Mouse (Mus musculus) neural tube, embryonic 12.5 days (tissue): ENCODE data around the gene Plxnd1. TPM values are rescaled to one million over a fixed set of nuclear protein-coding genes. Genes with fewer than 3 reads are reported as not detected.

ENCODE experiments used
- ATAC-seq: fragments of 200-750 bp; cut with Nextera tagmentation; 2 replicates; pipeline ENCODE4 v1.8.0; 2017; ENCODE audit warnings: low read depth, mild to moderate bottlenecking, moderate TSS enrichment, moderate library complexity; ENCODE audit not compliant: low FRiP score
- H3K27ac ChIP-seq: fragments of 300-500 bp; sonication (generic); 2 replicates; pipeline ENCODE4 v1.5.1; 2016
- H3K27me3 ChIP-seq: fragments of 300-500 bp; sonication (generic); replicated peaks from 2 replicates; pipeline ENCODE4 v1.6.1; 2016; ENCODE audit warnings: mild to moderate bottlenecking
- H3K36me3 ChIP-seq: fragments of 300-500 bp; sonication (generic); 2 replicates; pipeline ENCODE4 v1.6.1; 2016; ENCODE audit warnings: mild to moderate bottlenecking
- H3K4me1 ChIP-seq: fragments of 300-500 bp; sonication (generic); 2 replicates; pipeline ENCODE4 v1.6.1; 2016
- H3K4me2 ChIP-seq: fragments of 300-500 bp; sonication (generic); replicated peaks from 2 replicates; pipeline ENCODE4 v1.6.1; 2016; ENCODE audit warnings: mild to moderate bottlenecking
- H3K4me3 ChIP-seq: fragments of 300-500 bp; sonication (generic); 2 replicates; pipeline ENCODE4 v1.5.1; 2016
- H3K9ac ChIP-seq: fragments of 300-500 bp; sonication (generic); 2 replicates; pipeline ENCODE4 v1.6.1; 2016; ENCODE audit warnings: mild to moderate bottlenecking
- H3K9me3 ChIP-seq: fragments of 300-500 bp; sonication (generic); 2 replicates; pipeline ENCODE4 v1.6.1; 2016; ENCODE audit warnings: mild to moderate bottlenecking
- WGBS: fragments of 180-500 bp; shearing (Covaris S2); methylation state at CpG from one replicate; pipeline ENCODE4 v1.1.7; 2016; 5-methylcytosine and 5-hydroxymethylcytosine counted together
- polyA plus RNA-seq: library from polyadenylated mRNA; unstranded; fragments of >200 nt; fragmentation: Nextera tagmentation; extraction: Ambion mirVana; gene quantifications from 2 replicates; pipeline ENCODE4 v1.2.1, GENCODE M21; 2016

Plxnd1 gene
- polyA plus RNA-seq, 1 experiment from 2014 or later: 28.0 TPM

GRCm38 (mm10) chr6:115962439-115963085 lies 32.2 kb downstream of the Plxnd1 start:
- Histone ChIP-seq H3K27me3 (no peaks in the 10 kb centered on the region), H3K36me3 (no peaks in the 10 kb centered on the region), H3K27ac (no peak overlapping the region), H3K4me2 (no peak overlapping the region), H3K4me3 (no peak overlapping the region), H3K9ac (no peak overlapping the region), H3K4me1 (peaks cover 6% of the 10 kb centered on the region), H3K9me3 (no peaks in the 10 kb centered on the region)
- 42% methylated on average over 23 of the region's 23 CpGs for WGBS
- 0 out of 2 replicates have a peak, but pooled peaks have one; percentile 18 for ATAC-seq

GRCm38 (mm10) chr6:115961743-115962142 lies 33.1 kb downstream of the Plxnd1 start:
- no peaks in the 10 kb centered on the region for H3K36me3 ChIP-seq

GRCm38 (mm10) chr6:115960322-115960721 lies 34.5 kb downstream of the Plxnd1 start:
- no peak for ATAC-seq
- WGBS: 94% methylated on average over 19 of the region's 19 CpGs
- Histone ChIP-seq H3K36me3 (no peaks in the 10 kb centered on the region), H3K27me3 (no peaks in the 10 kb centered on the region), H3K9me3 (no peaks in the 10 kb centered on the region), H3K4me3 (no peak overlapping the region), H3K4me2 (no peak overlapping the region), H3K27ac (no peak overlapping the region), H3K9ac (no peak overlapping the region), H3K4me1 (peaks cover 16% of the 10 kb centered on the region)

More at GRCm38 (mm10) chr6:115961743-115962142, 33.1 kb downstream of the Plxnd1 start:
- no peak for ATAC-seq
- Histone ChIP-seq H3K4me1 (peaks cover 15% of the 10 kb centered on the region), H3K9me3 (no peaks in the 10 kb centered on the region), H3K9ac (no peak overlapping the region), H3K4me2 (no peak overlapping the region), H3K27me3 (no peaks in the 10 kb centered on the region), H3K4me3 (no peak overlapping the region), H3K27ac (no peak overlapping the region)
- 82% methylated on average over 3 of the region's 3 CpGs for WGBS

GRCm38 (mm10) chr6:115959151-115959691 lies 35.6 kb downstream of the Plxnd1 start:
- peaks cover 16% of the 10 kb centered on the region for H3K4me1 ChIP-seq
- H3K4me2 ChIP-seq: no peak overlapping the region
- H3K27me3 ChIP-seq: no peaks in the 10 kb centered on the region
- WGBS: 86% methylated on average over 7 of the region's 7 CpGs
- H3K36me3 ChIP-seq: no peaks in the 10 kb centered on the region
- H3K4me3 ChIP-seq: no peak overlapping the region
- no peak overlapping the region for H3K27ac ChIP-seq
- H3K9me3 ChIP-seq: no peaks in the 10 kb centered on the region
- no peak overlapping the region for H3K9ac ChIP-seq
- ATAC-seq: no peak

DNA sequence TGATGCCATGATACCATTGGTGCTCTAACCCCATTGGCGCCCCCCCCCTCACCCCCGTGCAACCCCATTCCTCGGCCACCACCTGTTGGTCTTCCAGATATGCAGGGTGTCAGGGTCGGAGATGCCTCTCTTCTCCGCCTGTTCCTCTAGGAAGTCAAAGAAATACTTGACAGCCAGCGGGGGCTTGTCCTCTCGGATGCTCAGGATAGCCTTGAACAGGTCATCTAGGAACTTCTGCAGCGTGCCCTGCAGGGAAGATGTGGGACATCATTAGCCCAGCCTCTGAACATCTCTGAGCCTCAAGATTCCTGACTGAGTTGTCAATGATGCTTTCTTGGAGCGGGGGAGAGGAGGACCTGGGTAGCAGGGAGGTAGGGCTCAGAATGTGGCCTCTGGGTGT lies 36.4 kb downstream of the Plxnd1 start:
- H3K4me1 ChIP-seq: peaks cover 16% of the 10 kb centered on the region
- H3K27ac ChIP-seq: no peak overlapping the region
- H3K9me3 ChIP-seq: no peaks in the 10 kb centered on the region
- WGBS: 86% methylated on average over 9 of the region's 9 CpGs
- H3K4me2 ChIP-seq: no peak overlapping the region
- H3K4me3 ChIP-seq: no peak overlapping the region
- no peak for ATAC-seq
- H3K9ac ChIP-seq: no peak overlapping the region
- no peaks in the 10 kb centered on the region for H3K27me3 ChIP-seq
- H3K36me3 ChIP-seq: no peaks in the 10 kb centered on the region

GRCm38 (mm10) chr6:115957681-115958080 lies 37.1 kb downstream of the Plxnd1 start:
- peak; percentile 13; the same call in 1 of the 2 replicates for ATAC-seq
- no peak overlapping the region for H3K9ac ChIP-seq
- H3K27ac ChIP-seq: no peak overlapping the region

DNA sequence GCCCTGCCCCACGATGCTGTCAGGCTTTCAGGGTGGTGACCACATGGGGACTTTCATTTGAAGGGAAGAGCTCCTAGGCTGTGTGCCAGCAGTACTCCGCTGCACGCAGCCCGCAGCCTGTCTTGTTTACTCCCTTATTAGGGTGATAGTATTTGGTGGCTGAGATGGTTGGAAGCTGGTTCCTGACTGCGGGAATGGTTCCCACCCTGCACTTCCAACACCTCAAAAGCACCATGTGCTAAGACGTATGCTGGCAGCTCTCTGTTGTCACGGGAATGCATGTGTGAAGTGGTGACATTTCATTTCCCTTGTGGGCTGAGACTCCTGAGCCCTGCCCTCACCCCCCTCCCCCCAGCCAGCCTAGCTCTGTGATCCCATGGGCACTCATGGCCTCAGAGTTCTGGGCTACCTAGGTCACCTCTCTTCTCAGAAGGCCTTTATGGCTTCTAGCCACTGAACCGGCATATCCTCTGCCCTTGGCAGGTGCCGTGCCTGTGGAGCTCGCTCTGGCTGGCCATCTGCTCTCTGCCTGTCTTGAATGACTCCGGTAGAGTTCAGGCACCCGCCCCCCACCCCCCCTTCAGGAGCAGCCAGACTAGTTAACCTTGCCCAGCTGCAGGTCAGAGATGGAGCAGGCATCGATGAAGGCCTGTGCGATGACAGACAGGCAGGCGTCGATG lies 37.7 kb downstream of the Plxnd1 start:
- no peak overlapping the region for H3K4me2 ChIP-seq
- H3K36me3 ChIP-seq: no peaks in the 10 kb centered on the region
- WGBS: 53% methylated on average over 16 of the region's 16 CpGs
- H3K4me1 ChIP-seq: peaks cover 16% of the 10 kb centered on the region
- H3K9ac ChIP-seq: 0 out of 2 replicates have a peak overlapping the region, but pooled peaks have one; percentile 3
- no peaks in the 10 kb centered on the region for H3K27me3 ChIP-seq
- no peaks in the 10 kb centered on the region for H3K9me3 ChIP-seq
- ATAC-seq: peak; percentile 21; the same call in 1 of the 2 replicates
- no peak overlapping the region for H3K4me3 ChIP-seq
- H3K27ac ChIP-seq: no peak overlapping the region

More at GRCm38 (mm10) chr6:115957681-115958080, 37.1 kb downstream of the Plxnd1 start:
- WGBS: 65% methylated on average over 6 of the region's 6 CpGs
- Histone ChIP-seq H3K4me3 (no peak overlapping the region), H3K4me2 (no peak overlapping the region), H3K36me3 (no peaks in the 10 kb centered on the region), H3K27me3 (no peaks in the 10 kb centered on the region), H3K9me3 (no peaks in the 10 kb centered on the region), H3K4me1 (peaks cover 16% of the 10 kb centered on the region)

GRCm38 (mm10) chr6:115956418-115956921 lies 38.3 kb downstream of the Plxnd1 start:
- ATAC-seq: no peak
- H3K27me3 ChIP-seq: no peaks in the 10 kb centered on the region
- H3K4me1 ChIP-seq: peaks cover 16% of the 10 kb centered on the region
- H3K36me3 ChIP-seq: no peaks in the 10 kb centered on the region
- no peak overlapping the region for H3K27ac ChIP-seq
- no peak overlapping the region for H3K4me3 ChIP-seq
- no peak overlapping the region for H3K9ac ChIP-seq
- no peak overlapping the region for H3K4me2 ChIP-seq
- H3K9me3 ChIP-seq: no peaks in the 10 kb centered on the region
- WGBS: 88% methylated on average over 13 of the region's 13 CpGs

DNA sequence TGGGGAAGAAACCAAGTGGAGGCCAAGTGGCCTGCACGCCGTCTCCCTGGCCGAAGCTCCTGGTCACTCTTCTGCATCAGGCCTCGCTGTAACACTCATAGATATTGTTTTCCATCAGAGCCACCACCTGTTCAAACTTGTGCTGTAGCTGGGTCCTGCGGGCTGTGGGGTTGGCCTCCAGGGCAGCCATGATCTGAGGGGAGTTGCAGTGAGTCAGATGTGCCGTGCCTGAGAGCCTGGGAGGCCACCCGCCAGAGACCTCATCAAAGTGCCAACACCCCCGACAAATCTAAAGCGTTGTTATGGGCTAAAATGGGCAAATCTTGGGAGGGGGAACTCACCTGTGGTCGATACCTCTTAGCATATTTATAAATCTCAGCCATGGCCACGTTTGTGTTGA lies 39.1 kb downstream of the Plxnd1 start:
- no peaks in the 10 kb centered on the region for H3K36me3 ChIP-seq
- WGBS: 86% methylated on average over 11 of the region's 11 CpGs
- ATAC-seq: no peak

DNA sequence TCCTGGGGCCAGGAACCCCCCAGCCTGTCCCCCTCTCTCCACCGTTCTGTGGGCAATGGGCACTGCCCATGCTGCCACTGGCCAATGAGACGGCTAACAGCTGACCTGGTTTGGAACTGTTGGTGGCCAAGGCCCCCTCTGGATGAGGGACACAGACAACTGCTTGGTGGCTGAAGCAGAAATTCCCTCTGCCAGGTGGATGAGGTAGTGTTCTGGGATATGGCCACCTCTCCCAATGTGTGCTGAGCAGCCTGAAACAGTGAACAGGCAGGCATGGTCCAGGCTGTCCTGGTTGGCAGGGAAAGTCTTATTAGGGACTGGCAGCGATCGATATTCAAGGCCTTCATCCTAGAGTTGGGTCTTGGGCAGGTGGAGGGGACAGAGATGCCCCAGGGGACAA lies 39.6 kb downstream of the Plxnd1 start:
- 84% methylated on average over 4 of the region's 4 CpGs for WGBS
- ATAC-seq: no peak
- Histone ChIP-seq H3K27ac (no peak overlapping the region), H3K27me3 (no peaks in the 10 kb centered on the region), H3K9ac (no peak overlapping the region), H3K9me3 (no peaks in the 10 kb centered on the region), H3K4me3 (no peak overlapping the region), H3K36me3 (no peaks in the 10 kb centered on the region), H3K4me2 (no peak overlapping the region), H3K4me1 (peaks cover 16% of the 10 kb centered on the region)

More for the DNA sequence above, 39.1 kb downstream of the Plxnd1 start:
- peaks cover 16% of the 10 kb centered on the region for H3K4me1 ChIP-seq
- no peak overlapping the region for H3K4me2 ChIP-seq
- H3K9me3 ChIP-seq: no peaks in the 10 kb centered on the region
- H3K9ac ChIP-seq: no peak overlapping the region
- H3K4me3 ChIP-seq: no peak overlapping the region
- H3K27ac ChIP-seq: no peak overlapping the region
- H3K27me3 ChIP-seq: no peaks in the 10 kb centered on the region

DNA sequence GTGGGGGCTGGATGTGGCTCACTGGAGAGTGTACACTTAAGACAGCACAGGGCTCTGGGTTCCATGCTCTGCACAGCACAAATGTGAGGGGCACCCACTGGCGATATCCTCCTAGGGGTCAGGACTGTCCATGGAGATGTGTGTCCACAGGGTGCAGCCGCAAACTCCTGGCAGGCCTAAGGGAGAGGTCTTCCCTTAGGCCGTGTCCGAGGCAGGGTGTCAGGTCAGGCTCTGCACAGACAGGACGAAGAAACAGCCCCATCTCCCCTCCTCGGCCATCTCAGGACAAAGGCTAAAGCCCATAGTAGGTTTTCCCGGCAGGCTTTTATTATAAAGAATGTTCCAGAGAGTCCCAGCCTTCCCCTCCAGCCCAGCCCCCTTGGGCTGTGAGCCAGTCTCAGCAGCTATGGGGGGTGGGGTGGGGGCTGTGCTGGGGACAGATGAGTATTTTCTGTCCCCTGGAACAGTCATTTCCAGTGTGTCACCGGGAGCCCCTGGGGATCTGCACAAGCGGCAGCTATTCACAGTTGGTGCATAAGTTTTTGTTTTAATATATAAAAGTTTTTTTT lies 40.2 kb downstream of the Plxnd1 start:
- Histone ChIP-seq H3K4me1 (peaks cover 16% of the 10 kb centered on the region), H3K9me3 (no peaks in the 10 kb centered on the region), H3K4me3 (no peak overlapping the region), H3K27me3 (no peaks in the 10 kb centered on the region), H3K36me3 (no peaks in the 10 kb centered on the region), H3K9ac (no peak overlapping the region), H3K27ac (no peak overlapping the region), H3K4me2 (no peak overlapping the region)
- 71% methylated on average over 9 of the region's 9 CpGs for WGBS
- ATAC-seq: no peak

- WGBS: 66% methylated on average over 6 of the region's 6 CpGs
- Histone ChIP-seq H3K27me3 (no peaks in the 10 kb centered on the region), H3K36me3 (no peaks in the 10 kb centered on the region), H3K9ac (no peak overlapping the region), H3K4me3 (no peak overlapping the region), H3K9me3 (no peaks in the 10 kb centered on the region), H3K4me1 (no peaks in the 10 kb centered on the region; the same call in 1 of the 2 replicates), H3K4me2 (no peak overlapping the region), H3K27ac (no peak overlapping the region)
- ATAC-seq: no peak
Observed at GRCm38 (mm10) chr6:115946389-115946788, 48.4 kb downstream of the Plxnd1 start.
